Mouse (Mus musculus) inflammation-experienced regulatory T-cells, adult 6 months (primary cell): ENCODE data around the gene St8sia1. TPM values are rescaled to one million over a fixed set of nuclear protein-coding genes. Genes with fewer than 3 reads are reported as not detected.

Source experiments
- ATAC-seq: one replicate; pipeline ENCODE4 v1.8.0; 2017
- polyA plus RNA-seq, 3 experiments: library from polyadenylated mRNA; unstranded; fragments of 100-300 nt; shearing (Covaris generic); gene quantifications; one replicate each; pipeline ENCODE4 v1.2.1; 2017

Gene St8sia1
- polyA plus RNA-seq, 3 experiments from 2014 or later, result 1.3 to 14.6 (median 12.7) TPM

GRCm38 (mm10) chr6:142908911-142909770, 55.1 kb downstream of the St8sia1 start:
- ATAC-seq, result peak; percentile 90

- no peak for ATAC-seq
Measured at GRCm38 (mm10) chr6:142908412-142908811, 55.8 kb downstream of the St8sia1 start.

DNA sequence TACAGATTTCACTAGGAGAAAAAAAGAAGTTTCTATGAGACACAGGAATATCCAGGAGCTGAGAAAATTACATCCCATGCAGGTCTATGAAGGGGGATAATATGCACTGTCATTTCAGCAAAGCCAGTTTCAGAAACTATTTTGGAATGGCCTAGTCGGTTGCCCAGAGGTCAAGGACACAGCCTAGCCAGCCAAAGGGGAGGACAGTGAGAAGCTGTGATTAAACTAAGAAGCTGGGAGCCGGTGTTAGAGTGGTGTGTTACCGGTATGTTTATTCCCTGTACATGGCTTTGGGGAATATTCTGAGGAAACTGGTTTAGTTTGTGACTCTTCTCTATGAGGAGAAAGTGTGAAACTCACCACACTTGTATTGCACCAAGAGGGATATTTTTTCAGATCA, 68.9 kb downstream of the St8sia1 start:
- ATAC-seq, result no peak

DNA sequence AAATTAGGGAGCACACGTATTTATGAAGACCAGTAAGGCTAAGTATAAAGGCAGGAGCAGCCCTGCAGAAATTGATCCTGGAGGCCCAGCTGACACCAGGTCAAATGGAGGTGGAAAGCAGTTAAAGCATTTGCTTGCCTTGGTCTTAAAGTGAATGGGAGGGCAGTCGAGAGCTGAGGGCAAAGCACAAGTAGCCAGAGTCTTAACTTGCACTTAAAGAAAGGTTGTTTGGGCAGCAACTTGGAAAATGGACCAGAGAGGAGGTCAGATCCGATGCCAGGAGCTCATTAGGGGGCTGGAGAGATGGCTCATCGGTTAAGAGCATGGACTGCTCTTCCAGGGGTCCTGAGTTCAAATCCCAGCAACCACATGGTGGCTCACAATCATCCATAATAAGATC, 70.5 kb downstream of the St8sia1 start:
- ATAC-seq, result no peak

GRCm38 (mm10) chr6:142890321-142890720, 73.9 kb downstream of the St8sia1 start:
- ATAC-seq, result no peak

GRCm38 (mm10) chr6:142888970-142889740, 75.1 kb downstream of the St8sia1 start:
- ATAC-seq, result no peak

DNA sequence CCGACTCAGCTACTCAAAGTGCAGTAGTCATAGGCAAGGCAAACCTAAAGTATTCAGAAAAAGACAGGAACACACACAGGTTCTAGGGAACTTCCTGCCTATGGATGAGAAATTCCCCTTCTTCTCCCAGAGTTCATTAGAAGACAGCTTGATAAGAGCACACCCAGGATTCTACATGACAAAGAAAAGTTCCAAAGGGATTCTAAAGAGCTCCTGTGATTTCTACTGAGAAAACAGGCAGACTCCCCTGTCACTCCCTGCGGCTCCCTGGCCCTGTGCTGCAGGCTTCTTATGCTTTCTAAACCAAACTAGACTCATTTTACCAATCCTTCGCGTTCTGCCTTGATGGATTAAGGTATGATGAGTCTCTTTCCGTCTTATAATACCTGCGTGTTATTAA, 75.9 kb downstream of the St8sia1 start:
- no peak for ATAC-seq

DNA sequence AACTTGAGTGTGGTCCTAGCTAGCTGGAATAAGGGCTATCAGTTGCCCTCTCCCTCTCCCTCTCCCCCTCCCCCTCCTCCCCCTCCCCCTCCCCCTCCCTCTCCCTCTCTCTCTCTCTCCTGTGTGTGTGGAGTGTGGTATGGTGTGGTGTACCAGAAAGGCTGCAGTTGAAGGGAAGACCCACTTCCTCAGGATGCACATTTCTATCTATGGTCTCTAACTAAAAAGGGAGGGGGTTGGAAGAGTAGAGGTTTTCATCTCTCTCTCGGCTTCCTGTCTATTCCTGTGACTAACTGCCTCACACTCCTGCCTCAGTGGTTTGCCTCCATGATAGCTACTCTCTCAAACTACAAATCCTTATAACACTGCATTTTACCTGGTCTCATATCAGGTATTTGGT, 76.9 kb downstream of the St8sia1 start:
- peak; percentile 78 for ATAC-seq

DNA sequence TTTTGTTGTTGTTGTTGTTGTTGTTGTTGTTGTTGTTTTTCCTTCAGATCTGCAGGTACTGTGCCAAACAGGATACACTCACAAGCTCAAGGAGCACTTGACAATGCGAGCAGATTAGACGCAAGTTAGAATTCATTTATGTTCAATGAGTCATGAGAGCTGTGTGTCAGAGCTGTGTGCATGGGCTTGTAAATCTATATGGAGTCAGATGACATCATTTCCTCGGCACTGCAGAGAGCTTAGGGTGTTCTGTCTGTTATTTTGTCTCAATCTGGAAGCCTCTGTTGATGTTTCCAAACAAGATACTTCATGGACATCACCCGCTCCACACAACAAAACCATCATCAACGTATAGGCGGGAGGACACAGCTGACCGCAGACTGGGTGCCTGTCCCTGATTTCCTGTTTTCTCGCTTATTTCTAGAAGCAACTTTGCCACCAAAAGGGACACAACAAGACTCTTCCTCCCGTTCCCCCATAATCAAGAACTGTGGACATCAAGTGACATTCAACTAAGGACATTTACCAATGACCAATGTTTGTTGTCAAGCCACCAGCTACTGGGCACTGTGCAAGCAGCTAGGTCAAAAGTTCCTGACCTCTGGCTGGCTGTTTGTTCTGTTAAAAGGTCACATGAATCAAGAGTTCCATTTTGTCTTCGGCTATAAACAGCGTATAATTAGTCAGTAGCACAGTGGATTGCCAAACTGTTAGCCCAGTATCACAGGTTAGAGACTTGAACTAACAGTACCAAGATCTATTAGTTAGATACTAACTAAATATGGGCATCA, 78.7 kb downstream of the St8sia1 start:
- peak; percentile 30 for ATAC-seq

DNA sequence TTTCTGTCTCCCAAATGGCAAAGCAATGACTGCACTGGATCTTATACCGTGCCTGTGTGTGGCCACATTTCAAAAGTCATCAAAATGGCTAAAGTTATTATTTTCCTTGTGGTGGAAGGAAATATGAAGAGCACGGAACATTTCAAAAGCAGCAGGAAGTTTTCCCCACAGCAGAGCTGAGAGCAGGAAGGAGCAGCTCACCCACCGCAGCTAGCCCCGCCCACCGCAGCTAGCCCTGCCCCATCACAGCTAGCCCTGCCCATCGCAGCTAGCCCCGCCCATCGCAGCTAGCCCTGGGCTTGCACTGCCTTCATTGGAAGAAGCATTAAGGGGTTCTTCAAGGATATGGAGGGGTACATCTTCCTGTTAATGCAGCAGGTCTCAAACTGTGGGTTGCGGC, 80.1 kb downstream of the St8sia1 start:
- peak; percentile 36 for ATAC-seq

DNA sequence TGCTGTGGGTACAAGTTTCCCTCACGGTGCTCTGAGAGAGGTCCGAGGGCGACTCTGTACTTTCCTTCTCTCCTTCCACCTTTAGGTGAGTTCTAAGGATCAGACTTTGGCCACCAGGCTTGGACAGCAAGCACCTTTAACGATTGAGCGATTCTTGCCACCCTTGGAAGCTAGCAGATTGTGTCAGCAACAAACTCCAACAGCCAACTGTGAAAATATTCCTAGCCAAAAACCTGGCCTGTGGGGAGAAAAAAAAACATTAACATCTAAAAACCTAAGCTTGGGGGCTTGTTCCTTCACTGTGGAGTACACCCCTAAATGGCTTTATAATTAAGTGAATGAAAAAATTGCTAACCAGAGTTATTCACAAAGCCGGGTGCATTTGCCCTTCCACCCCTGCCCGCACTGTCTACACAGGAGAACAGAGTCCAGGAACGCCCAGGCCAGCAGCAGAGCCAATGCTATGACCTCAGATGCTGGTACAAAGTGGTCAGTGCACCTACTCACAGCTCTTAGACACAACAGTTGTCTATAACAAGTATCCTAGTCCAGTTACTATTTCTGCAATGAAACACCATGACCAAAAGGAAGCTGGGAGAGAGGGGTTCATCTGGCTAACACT, 83.3 kb downstream of the St8sia1 start:
- no peak for ATAC-seq

GRCm38 (mm10) chr6:142878744-142879701, 85.2 kb downstream of the St8sia1 start:
- no peak for ATAC-seq

- ATAC-seq, result no peak
Measured at GRCm38 (mm10) chr6:142877221-142877620, 87.0 kb downstream of the St8sia1 start.

- no peak for ATAC-seq
Measured at GRCm38 (mm10) chr6:142876279-142876899, 87.9 kb downstream of the St8sia1 start.

- no peak for ATAC-seq
Measured at GRCm38 (mm10) chr6:142873795-142874563, 90.3 kb downstream of the St8sia1 start.

DNA sequence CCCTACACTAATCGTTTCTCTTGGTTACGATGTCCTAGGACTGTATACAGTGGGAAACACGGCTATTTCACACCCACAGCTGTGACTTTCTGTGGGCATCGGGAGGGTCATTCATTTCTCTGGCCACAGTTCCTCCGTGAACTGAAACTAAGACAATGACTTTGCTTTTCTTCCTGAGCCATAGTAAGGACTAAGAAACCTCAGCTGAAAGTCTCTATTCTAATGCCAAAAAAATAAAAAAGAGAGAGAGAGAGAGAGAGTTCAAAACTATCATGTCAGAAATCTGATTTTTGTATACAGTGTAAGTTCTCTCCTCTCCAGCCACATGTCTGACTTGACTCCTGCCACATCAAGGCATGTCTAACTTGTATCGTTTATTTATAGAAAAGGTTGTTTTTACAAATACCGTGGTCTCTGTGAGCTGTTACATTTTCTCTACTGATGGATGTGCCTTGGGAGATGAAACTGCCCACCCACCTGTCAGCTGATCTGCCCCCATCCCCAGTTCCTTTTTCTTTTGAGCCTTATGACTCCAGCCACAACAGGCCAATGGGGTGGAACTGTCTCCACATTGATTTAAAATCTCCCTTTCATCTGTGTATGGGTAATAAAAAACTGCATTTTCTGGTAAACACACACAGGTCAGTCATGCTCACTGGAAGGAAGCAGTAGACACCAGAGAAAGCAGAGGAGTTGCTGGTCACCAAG, 94.4 kb downstream of the St8sia1 start:
- no peak for ATAC-seq

DNA sequence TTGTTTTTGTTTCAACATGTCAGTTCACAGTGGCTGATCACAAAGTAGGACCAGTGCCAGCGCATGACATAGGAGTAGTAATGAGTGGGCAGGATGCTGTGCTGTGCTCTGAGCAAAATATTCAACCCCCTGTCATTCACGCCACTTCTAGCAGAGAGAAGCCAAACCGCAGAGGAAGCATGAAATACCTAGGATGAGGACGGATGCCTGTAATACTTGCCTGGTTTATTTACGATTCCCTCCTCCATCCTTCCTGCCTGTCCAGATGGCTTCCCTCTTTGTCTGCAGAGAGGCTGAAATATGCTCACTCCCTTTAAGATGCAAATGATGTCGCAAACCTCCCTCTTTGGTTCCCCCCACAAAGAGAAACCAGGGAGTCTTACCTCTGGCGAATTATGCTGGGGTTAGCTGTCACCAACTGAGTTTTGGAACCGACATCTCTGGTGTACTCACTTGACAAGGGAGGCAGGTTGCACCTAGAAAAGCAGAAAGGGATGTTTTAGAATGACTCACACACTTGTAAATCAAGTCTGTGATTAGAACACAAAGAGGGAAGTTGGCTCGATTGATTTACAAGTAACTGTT, 96.7 kb downstream of the St8sia1 start:
- ATAC-seq, result peak; percentile 84

- ATAC-seq, result no peak
Measured at GRCm38 (mm10) chr6:142867023-142867422, 97.2 kb downstream of the St8sia1 start.

DNA sequence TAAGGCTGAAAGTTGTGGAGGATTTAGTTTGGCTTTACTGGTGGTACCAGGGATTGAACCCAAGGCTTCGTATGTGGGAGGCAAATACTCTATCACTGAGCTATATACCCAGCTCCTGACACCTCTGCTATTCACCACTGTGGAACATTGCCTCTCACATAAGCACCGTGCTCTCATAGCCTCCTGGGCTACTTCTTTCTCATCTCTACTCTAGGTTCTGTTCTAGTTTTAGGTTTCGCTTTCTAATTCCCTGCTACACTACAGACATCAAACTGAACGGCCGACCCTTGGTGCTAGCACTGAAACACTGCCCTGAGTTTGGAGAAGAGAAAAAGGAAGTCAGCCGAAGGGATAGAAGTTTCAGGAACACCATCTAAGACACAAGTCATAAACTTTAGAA, 99.1 kb downstream of the St8sia1 start:
- peak; percentile 37 for ATAC-seq
